Mouse (Mus musculus) liver, postnatal 0 days (tissue): ENCODE measurements around the gene Apol9b.
"Not testable (repeated sequence)": the region's sequence is repeated elsewhere in the genome, so short reads cannot be mapped to it uniquely, and the experiment has no call there.

Source experiments
- CTCF ChIP-seq: sonication (generic); IDR thresholded peaks from 2 replicates; pipeline ENCODE4 v1.5.1; 2016; ENCODE audit warnings: antibody characterized with exemption, low read depth
- EP300 ChIP-seq: IDR thresholded peaks from 2 replicates; pipeline ENCODE4 v1.6.1; 2016; ENCODE audit warnings: antibody characterized with exemption, low read depth, mild to moderate bottlenecking

- TF ChIP-seq CTCF, result peak; percentile 68
- TF ChIP-seq EP300, result not testable (repeated sequence)
Measured at GRCm38 (mm10) chr15:77694687-77695295, 34.0 kb upstream of the Apol9b start.
